Mouse (Mus musculus) ES-Bruce4 (cell line): ENCODE data around the gene Foxn4. TPM values are rescaled to one million over a fixed set of nuclear protein-coding genes. Genes with fewer than 3 reads are reported as not detected.

Experiments
- H3K27ac ChIP-seq: 2 replicates; pipeline ENCODE4 v1.5.1; 2012; ENCODE audit warnings: low read length, inconsistent platforms; ENCODE audit not compliant: insufficient read depth
- H3K27me3 ChIP-seq: 2 replicates; pipeline ENCODE4 v1.6.1; 2012; ENCODE audit warnings: mild to moderate bottlenecking, low read length, inconsistent platforms; ENCODE audit not compliant: control insufficient read depth, poor library complexity, insufficient read depth, severe bottlenecking
- H3K36me3 ChIP-seq: 2 replicates; pipeline ENCODE4 v1.6.1; 2012; ENCODE audit warnings: inconsistent platforms, mild to moderate bottlenecking, low read length, moderate library complexity; ENCODE audit not compliant: control insufficient read depth, poor library complexity, insufficient read depth, severe bottlenecking
- H3K4me1 ChIP-seq: one replicate; pipeline ENCODE4 v1.8.1; 2011; ENCODE audit warnings: low read length; ENCODE audit not compliant: control insufficient read depth, insufficient read depth
- H3K4me3 ChIP-seq: 2 replicates; pipeline ENCODE4 v1.5.1; 2011; ENCODE audit warnings: low read depth, mild to moderate bottlenecking, low read length
- H3K9ac ChIP-seq: 2 replicates; pipeline ENCODE4 v1.6.1; 2012; ENCODE audit warnings: low read depth, mild to moderate bottlenecking, inconsistent platforms; ENCODE audit not compliant: poor library complexity, severe bottlenecking
- H3K9me3 ChIP-seq: replicated peaks from 2 replicates; pipeline ENCODE4 v1.6.1; 2012; ENCODE audit warnings: mild to moderate bottlenecking, low read length, inconsistent platforms; ENCODE audit not compliant: control insufficient read depth, poor library complexity, insufficient read depth, severe bottlenecking
- CTCF ChIP-seq: IDR thresholded peaks from one replicate; pipeline ENCODE4 v1.8.1; 2011; ENCODE audit warnings: low read depth, low read length
- EP300 ChIP-seq: IDR thresholded peaks from 2 replicates; pipeline ENCODE4 v1.6.1; 2011; ENCODE audit warnings: low read depth, low read length; ENCODE audit not compliant: insufficient read depth
- POLR2A ChIP-seq: IDR thresholded peaks from one replicate; pipeline ENCODE4 v1.8.1; 2011; ENCODE audit warnings: low read length; ENCODE audit not compliant: insufficient read depth
- polyA plus RNA-seq: library from polyadenylated mRNA; stranded (reverse); fragments of >200 nt; gene quantifications from 2 replicates; pipeline ENCODE4 v1.2.4, GENCODE M21; 2011; ENCODE audit warnings: low read depth; ENCODE audit not compliant: missing spikeins, insufficient read depth, insufficient read length

Gene Foxn4
- polyA plus RNA-seq, 1 experiment = 3.7 TPM

- Histone ChIP-seq H3K36me3 (no peaks in the 10 kb centered on the region), H3K9ac (no peak overlapping the region), H3K4me1 (no peaks in the 10 kb centered on the region), H3K9me3 (no peaks in the 10 kb centered on the region), H3K27ac (no peak overlapping the region), H3K4me3 (no peak overlapping the region), H3K27me3 (no peaks in the 10 kb centered on the region)
- TF ChIP-seq CTCF = no peak
- no peak for TF ChIP-seq POLR2A
- TF ChIP-seq EP300 = no peak
Observed at GRCm38 (mm10) chr5:114303166-114303565, 29.6 kb upstream of the Foxn4 start.

GRCm38 (mm10) chr5:114299883-114300610 lies 26.4 kb upstream of the Foxn4 start:
- H3K27me3 ChIP-seq = no peaks in the 10 kb centered on the region
- no peaks in the 10 kb centered on the region for H3K4me1 ChIP-seq
- no peak overlapping the region for H3K27ac ChIP-seq
- H3K36me3 ChIP-seq = no peaks in the 10 kb centered on the region
- no peaks in the 10 kb centered on the region for H3K9me3 ChIP-seq
- no peak overlapping the region for H3K4me3 ChIP-seq
- no peak for TF ChIP-seq CTCF
- TF ChIP-seq POLR2A = no peak
- no peak for TF ChIP-seq EP300
- H3K9ac ChIP-seq = no peak overlapping the region

GRCm38 (mm10) chr5:114299156-114299855 lies 25.7 kb upstream of the Foxn4 start:
- TF ChIP-seq POLR2A = no peak
- no peak for TF ChIP-seq EP300
- TF ChIP-seq CTCF = no peak
- Histone ChIP-seq H3K9ac (no peak overlapping the region), H3K4me1 (no peaks in the 10 kb centered on the region), H3K27ac (no peak overlapping the region), H3K36me3 (no peaks in the 10 kb centered on the region), H3K9me3 (no peaks in the 10 kb centered on the region), H3K4me3 (no peak overlapping the region), H3K27me3 (no peaks in the 10 kb centered on the region)

GRCm38 (mm10) chr5:114298212-114298894 lies 24.7 kb upstream of the Foxn4 start:
- TF ChIP-seq EP300 (no peak), CTCF (no peak), POLR2A (no peak)
- Histone ChIP-seq H3K4me3 (no peak overlapping the region), H3K27ac (no peak overlapping the region), H3K9ac (no peak overlapping the region), H3K27me3 (no peaks in the 10 kb centered on the region), H3K36me3 (no peaks in the 10 kb centered on the region), H3K9me3 (no peaks in the 10 kb centered on the region), H3K4me1 (no peaks in the 10 kb centered on the region)

- Histone ChIP-seq H3K27me3 (no peaks in the 10 kb centered on the region), H3K9me3 (no peaks in the 10 kb centered on the region), H3K36me3 (no peaks in the 10 kb centered on the region), H3K9ac (no peak overlapping the region), H3K4me1 (no peaks in the 10 kb centered on the region), H3K4me3 (no peak overlapping the region), H3K27ac (no peak overlapping the region)
- TF ChIP-seq EP300 = no peak
- TF ChIP-seq CTCF = peak; percentile 42
Observed at GRCm38 (mm10) chr5:114296693-114297631, 23.4 kb upstream of the Foxn4 start.
